Comparison of ENCODE assay signal across 8 mouse cellular contexts in genomic region chr1:180849701-180850301, GRCm38 (mm10). TPM values are rescaled to one million over a fixed set of nuclear protein-coding genes. Genes with fewer than 3 reads are reported as not detected.
DNase-seq lines count a peak whose midpoint lies in the region; ATAC-seq and TF ChIP-seq lines count a peak whose summit lies in the region.

No protein-coding gene starts in this region.

- H3K4me1 ChIP-seq in ES-Bruce4 (ENCODE audit: control insufficient read depth, insufficient read depth, low read length) = no peaks in the 10 kb centered on the region
- peaks cover 42% of the 10 kb centered on the region for H3K4me1 ChIP-seq in embryonic facial prominence, embryonic 15.5 days
- peaks cover 27% of the 10 kb centered on the region for H3K4me1 ChIP-seq in intestine, embryonic 14.5 days (replicated peaks; ENCODE audit: control insufficient read depth, insufficient read depth, low read length)
- peaks cover 27% of the 10 kb centered on the region for H3K4me1 ChIP-seq in midbrain, embryonic 11.5 days (ENCODE audit: control insufficient read depth, insufficient read depth, low read length)

- peak overlapping the region; percentile 69 for H3K4me2 ChIP-seq in embryonic facial prominence, embryonic 15.5 days (replicated peaks)
- H3K4me2 ChIP-seq in intestine, embryonic 14.5 days (ENCODE audit: low read length) = peak overlapping the region; percentile 61
- peak overlapping the region; percentile 80 for H3K4me2 ChIP-seq in midbrain, embryonic 11.5 days

- no peaks in the 10 kb centered on the region for H3K27me3 ChIP-seq in ES-Bruce4 (ENCODE audit: control insufficient read depth, insufficient read depth, low read length, poor library complexity, severe bottlenecking)
- no peaks in the 10 kb centered on the region for H3K27me3 ChIP-seq in embryonic facial prominence, embryonic 15.5 days
- no peaks in the 10 kb centered on the region for H3K27me3 ChIP-seq in intestine, embryonic 14.5 days (replicated peaks; ENCODE audit: control insufficient read depth, insufficient read depth, low read length)
- no peaks in the 10 kb centered on the region for H3K27me3 ChIP-seq in midbrain, embryonic 11.5 days (ENCODE audit: control insufficient read depth, insufficient read depth, low read length)

- intact Hi-C loops in gastrocnemius, postnatal 36 days (cut with DNase I) = loop anchor here (1.0 kb wide), 1 partner anchor 36 kb away; the partner anchor contains the start of gene H3f3a

- TF ChIP-seq CTCF in ES-Bruce4 (IDR thresholded peaks at IDR 0.05; ENCODE audit: low read depth, low read length) = no peak

- H3K27ac ChIP-seq in ES-Bruce4 (ENCODE audit: insufficient read depth, low read length) = peak overlapping the region; percentile 85
- H3K27ac ChIP-seq in embryonic facial prominence, embryonic 15.5 days (replicated peaks) = peak overlapping the region; percentile 100
- H3K27ac ChIP-seq in intestine, embryonic 14.5 days (ENCODE audit: low read depth) = peak overlapping the region; percentile 98
- peak overlapping the region; percentile 96 for H3K27ac ChIP-seq in midbrain, embryonic 11.5 days (ENCODE audit: low read depth, low read length)

- H3K9me3 ChIP-seq in ES-Bruce4 (replicated peaks; ENCODE audit: control insufficient read depth, insufficient read depth, low read length, poor library complexity, severe bottlenecking) = no peaks in the 10 kb centered on the region
- no peaks in the 10 kb centered on the region for H3K9me3 ChIP-seq in embryonic facial prominence, embryonic 15.5 days (replicated peaks)
- no peaks in the 10 kb centered on the region for H3K9me3 ChIP-seq in intestine, embryonic 14.5 days (ENCODE audit: control insufficient read depth, low read length)
- H3K9me3 ChIP-seq in midbrain, embryonic 11.5 days (ENCODE audit: control insufficient read depth, low read length) = no peaks in the 10 kb centered on the region

- 25% methylated on average over 11 of the region's 11 CpGs for WGBS in embryonic facial prominence, embryonic 15.5 days
- WGBS in intestine, embryonic 14.5 days = 34% methylated on average over 11 of the region's 11 CpGs
- 39% methylated on average over 11 of the region's 11 CpGs for WGBS in midbrain, embryonic 11.5 days

- ATAC-seq in embryonic facial prominence, embryonic 15.5 days (ENCODE audit: insufficient number of reproducible peaks, low FRiP score, low TSS enrichment, low read depth) = no peak
- no peak for ATAC-seq in intestine, embryonic 14.5 days (replicated peaks; ENCODE audit: low FRiP score, low TSS enrichment, low read depth)
- 0 out of 2 replicates have a peak, but pooled peaks have one; percentile 3 for ATAC-seq in midbrain, embryonic 11.5 days (ENCODE audit: low FRiP score)

- no peak for TF ChIP-seq EP300 in ES-Bruce4 (IDR thresholded peaks at IDR 0.05; ENCODE audit: insufficient read depth, low read depth, low read length)

- TF ChIP-seq POLR2A in ES-Bruce4 (IDR thresholded peaks at IDR 0.05; ENCODE audit: insufficient read depth, low read length) = no peak

- peak; percentile 10 for DNase-seq in gastrocnemius, adult 18-20 months (ENCODE audit: low spot score)
- DNase-seq in gastrocnemius, postnatal 36 days = no peak
- DNase-seq in intestine, embryonic 14.5 days (ENCODE audit: low spot score) = peak; percentile 56
- DNase-seq in midbrain, embryonic 11.5 days (ENCODE audit: low spot score, missing footprints) = no peak
- no peak for DNase-seq in right cerebral cortex, postnatal 14 days
- DNase-seq in cerebellum, postnatal 14 days = no peak

- peak overlapping the region; percentile 75 for H3K9ac ChIP-seq in ES-Bruce4 (ENCODE audit: low read depth, poor library complexity, severe bottlenecking)
- H3K9ac ChIP-seq in embryonic facial prominence, embryonic 15.5 days = peak overlapping the region; percentile 50; the same call in 1 of the 2 replicates
- peak overlapping the region; percentile 71 for H3K9ac ChIP-seq in intestine, embryonic 14.5 days (ENCODE audit: low read length)
- H3K9ac ChIP-seq in midbrain, embryonic 11.5 days (ENCODE audit: low read length) = peak overlapping the region; percentile 80

- peak overlapping the region; percentile 72 for H3K4me3 ChIP-seq in ES-Bruce4 (ENCODE audit: low read depth, low read length)
- peak overlapping the region; percentile 87 for H3K4me3 ChIP-seq in embryonic facial prominence, embryonic 15.5 days (replicated peaks)
- H3K4me3 ChIP-seq in intestine, embryonic 14.5 days (ENCODE audit: low read depth, low read length) = peak overlapping the region; percentile 90
- H3K4me3 ChIP-seq in midbrain, embryonic 11.5 days (ENCODE audit: low read depth, low read length) = peak overlapping the region; percentile 70

- H3K36me3 ChIP-seq in ES-Bruce4 (ENCODE audit: control insufficient read depth, insufficient read depth, low read length, poor library complexity, severe bottlenecking) = peaks cover 10% of the 10 kb centered on the region
- 0 out of 2 replicates have a peak, but pooled peaks cover 1% of the 10 kb centered on the region for H3K36me3 ChIP-seq in embryonic facial prominence, embryonic 15.5 days
- peaks cover 3% of the 10 kb centered on the region; the same call in 1 of the 2 replicates for H3K36me3 ChIP-seq in intestine, embryonic 14.5 days (ENCODE audit: control insufficient read depth, insufficient read depth, low read length)
- H3K36me3 ChIP-seq in midbrain, embryonic 11.5 days (ENCODE audit: control insufficient read depth, insufficient read depth, low read length) = no peaks in the 10 kb centered on the region

RNA-seq across cellular contexts. Expression of gene Sde2, which starts 1.1 kb away (rescaled TPM):
- 1 to 10 TPM; 7.1 to 9.6 TPM for total RNA-seq in gastrocnemius, adult 18-20 months (2021)
- total RNA-seq in gastrocnemius, postnatal 36 days (2021) = 1 to 10 TPM; 5.2 to 6.9 TPM
- polyA plus RNA-seq in ES-Bruce4 (2011; ENCODE audit: insufficient read depth, insufficient read length, low read depth, missing spikeins) = 35.0 and 36.6 TPM in 2 replicates
- 37.5 and 38.9 TPM in 2 replicates for polyA plus RNA-seq in embryonic facial prominence, embryonic 15.5 days (2015; fragmentation: Nextera tagmentation; extraction: Ambion mirVana)
- 31.4 and 35.5 TPM in 2 replicates for polyA plus RNA-seq in intestine, embryonic 14.5 days (2014; fragmentation: Nextera tagmentation; extraction: Ambion mirVana)
- polyA plus RNA-seq in midbrain, embryonic 11.5 days (2014; fragmentation: Nextera tagmentation; extraction: Ambion mirVana) = 34.1 and 35.1 TPM in 2 replicates

RNA-seq across cellular contexts. Expression of gene H3f3a, which starts 36.1 kb away (rescaled TPM):
- total RNA-seq in gastrocnemius, adult 18-20 months (2021) = 100 to 1,000 TPM; 285 to 302 TPM
- 100 to 1,000 TPM; 303 to 358 TPM for total RNA-seq in gastrocnemius, postnatal 36 days (2021)
- polyA plus RNA-seq in ES-Bruce4 (2011; ENCODE audit: insufficient read depth, insufficient read length, low read depth, missing spikeins) = 679 and 698 TPM in 2 replicates
- polyA plus RNA-seq in embryonic facial prominence, embryonic 15.5 days (2015; fragmentation: Nextera tagmentation; extraction: Ambion mirVana) = 2,445 and 2,695 TPM in 2 replicates
- 2,025 and 2,200 TPM in 2 replicates for polyA plus RNA-seq in intestine, embryonic 14.5 days (2014; fragmentation: Nextera tagmentation; extraction: Ambion mirVana)
- polyA plus RNA-seq in midbrain, embryonic 11.5 days (2014; fragmentation: Nextera tagmentation; extraction: Ambion mirVana) = 3,662 and 3,728 TPM in 2 replicates

RNA-seq across cellular contexts. Expression of gene Lefty2, which starts 43.1 kb away (rescaled TPM):
- not detected for total RNA-seq in gastrocnemius, adult 18-20 months (2021)
- not detected for total RNA-seq in gastrocnemius, postnatal 36 days (2021)
- polyA plus RNA-seq in ES-Bruce4 (2011; ENCODE audit: insufficient read depth, insufficient read length, low read depth, missing spikeins) = 117 and 124 TPM in 2 replicates
- polyA plus RNA-seq in embryonic facial prominence, embryonic 15.5 days (2015; fragmentation: Nextera tagmentation; extraction: Ambion mirVana) = 0.24 and 0.32 TPM in 2 replicates
- polyA plus RNA-seq in intestine, embryonic 14.5 days (2014; fragmentation: Nextera tagmentation; extraction: Ambion mirVana) = 0.18 TPM in 1 of 2 replicates, not detected in the other
- polyA plus RNA-seq in midbrain, embryonic 11.5 days (2014; fragmentation: Nextera tagmentation; extraction: Ambion mirVana) = not detected in 2 replicates

RNA-seq across cellular contexts. Expression of gene Pycr2, which starts 54.3 kb away (rescaled TPM):
- 10 to 100 TPM in 1 of 2 experiments, 1 to 10 TPM in 1; 9.9 to 10.9 TPM for total RNA-seq in gastrocnemius, adult 18-20 months (2021)
- 10 to 100 TPM; 10.9 to 12.7 TPM for total RNA-seq in gastrocnemius, postnatal 36 days (2021)
- polyA plus RNA-seq in ES-Bruce4 (2011; ENCODE audit: insufficient read depth, insufficient read length, low read depth, missing spikeins) = 97.4 and 109 TPM in 2 replicates
- polyA plus RNA-seq in embryonic facial prominence, embryonic 15.5 days (2015; fragmentation: Nextera tagmentation; extraction: Ambion mirVana) = 96.9 and 105 TPM in 2 replicates
- polyA plus RNA-seq in intestine, embryonic 14.5 days (2014; fragmentation: Nextera tagmentation; extraction: Ambion mirVana) = 82.1 and 86.5 TPM in 2 replicates
- polyA plus RNA-seq in midbrain, embryonic 11.5 days (2014; fragmentation: Nextera tagmentation; extraction: Ambion mirVana) = 85.4 and 97.9 TPM in 2 replicates

Comparison
In these comparisons a context has a peak if more than half of its experiments do, and no peak if none do; other contexts are left out.
1. DNase-seq: peak in gastrocnemius, adult 18-20 months (single experiment) and intestine, embryonic 14.5 days (single experiment); none in gastrocnemius, postnatal 36 days (0 of 2), midbrain, embryonic 11.5 days (single experiment), right cerebral cortex, postnatal 14 days (single experiment) and cerebellum, postnatal 14 days (0 of 2).
2. RNA of gene Lefty2, which starts 43.1 kb away (polyA plus RNA-seq): 117 to 124 TPM in ES-Bruce4; 0.24 to 0.32 TPM in embryonic facial prominence, embryonic 15.5 days, 0.18 TPM in intestine, embryonic 14.5 days and not detected in midbrain, embryonic 11.5 days; every median in the first group is over 10 times any median in the second.
3. Peak in every context shown above with its lines, with median percentiles within 50 percentile points of each other: H3K27ac ChIP-seq, H3K4me3 ChIP-seq, H3K9ac ChIP-seq and H3K4me2 ChIP-seq.